Mouse (Mus musculus) testis, postnatal 14 days (tissue): Measurements from ENCODE around the gene Olfr603.
"Not testable (repeated sequence)": the region's sequence is repeated elsewhere in the genome, so short reads cannot be mapped to it uniquely, and the experiment has no call there.

Experiments used
- DNase-seq: peaks from one replicate; pipeline ENCODE4 v3.0.0; 2021; ENCODE audit warnings: low spot score

Olfr603 gene

DNA sequence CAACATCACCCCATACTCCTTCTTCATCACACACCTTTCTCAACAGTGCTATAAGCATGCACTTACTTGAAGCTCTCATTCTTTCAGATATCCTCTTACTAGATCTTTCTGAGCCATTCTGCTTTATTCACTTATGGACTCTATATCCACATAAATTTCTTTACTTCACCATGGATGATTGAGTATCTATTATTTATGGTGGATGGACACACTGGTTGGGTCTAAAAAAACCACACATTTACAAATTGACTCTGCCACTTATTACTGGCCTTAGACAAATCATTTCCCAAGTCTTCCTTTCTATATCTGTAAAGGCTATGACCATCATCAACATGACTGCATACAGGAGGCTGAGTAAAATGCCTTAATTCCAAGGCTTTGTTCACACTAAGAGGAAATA lies at the start of gene Olfr603:
TSS of gene Olfr603 (minus strand) at position 101 of the 400 bp plus-strand sequence.
- no peak for DNase-seq

DNA sequence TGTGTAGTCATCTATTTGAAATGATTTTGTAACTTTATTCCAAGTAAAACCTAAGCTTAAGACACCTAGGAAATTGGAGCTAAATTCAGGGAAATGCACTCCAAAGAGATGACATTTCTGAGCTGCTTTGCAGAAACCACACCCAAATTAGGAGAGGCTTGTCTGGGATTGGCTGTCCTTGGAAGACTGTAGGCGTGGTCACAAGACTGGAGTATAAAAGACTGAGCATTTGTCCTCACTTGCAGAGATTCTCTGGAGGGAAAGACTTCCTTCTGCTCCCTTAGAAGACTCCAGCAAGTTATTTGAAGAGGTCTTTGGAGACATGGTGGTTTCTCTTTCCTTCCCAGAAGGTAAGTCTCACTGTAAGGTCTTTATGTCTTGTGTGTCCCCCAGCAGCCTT lies 28.8 kb upstream of the Olfr603 start, which contains the start of gene Usp17lc:
TSS of gene Usp17lc (plus strand) at position 301 of the 400 bp plus-strand sequence.
- not testable (repeated sequence) for DNase-seq

DNA sequence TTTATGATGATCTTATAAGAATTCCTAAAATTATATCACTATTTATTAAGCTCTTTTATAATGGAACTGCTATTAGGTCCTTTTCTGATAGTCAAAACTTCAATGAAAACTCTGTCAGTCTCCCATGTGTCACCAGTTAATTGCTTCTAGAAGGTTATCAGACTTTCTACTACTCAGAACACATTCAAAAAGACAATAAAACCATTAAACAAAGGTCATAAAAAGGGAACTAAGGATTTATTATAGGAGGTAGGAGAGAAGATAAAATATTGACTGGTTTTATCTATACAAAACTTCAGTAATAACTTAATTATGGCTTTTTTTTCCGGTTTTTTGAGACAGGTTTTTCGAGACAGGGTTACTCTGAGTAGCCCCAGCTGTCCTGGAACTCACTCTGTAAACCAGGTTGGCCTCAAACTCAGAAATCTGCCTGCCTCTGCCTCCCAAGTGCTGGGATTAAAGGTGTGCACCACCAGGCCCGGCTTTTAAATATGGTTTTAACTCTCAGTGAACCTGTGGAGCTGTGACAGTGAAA lies 20.6 kb upstream of the Olfr603 start:
- not testable (repeated sequence) for DNase-seq

DNA sequence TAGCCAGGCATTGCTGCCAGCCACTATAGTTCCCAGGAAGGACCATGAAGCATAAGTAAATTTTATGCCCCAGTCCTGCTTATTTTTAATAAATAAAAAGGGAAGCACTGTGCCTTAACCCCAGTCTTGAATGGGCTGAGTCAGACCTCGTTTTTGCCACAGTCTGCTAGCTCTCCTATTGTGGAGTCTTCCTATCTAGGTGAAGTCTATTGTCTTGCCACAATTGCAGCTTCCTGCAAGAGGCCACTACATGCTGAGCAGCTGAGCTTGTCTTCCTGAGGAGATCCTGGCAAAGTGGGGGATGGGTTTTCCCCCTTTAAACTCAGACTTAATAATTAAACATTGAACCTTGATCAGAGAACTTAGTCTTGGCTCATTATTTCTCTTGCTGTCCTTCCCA lies 13.0 kb upstream of the Olfr603 start:
- no peak for DNase-seq

DNA sequence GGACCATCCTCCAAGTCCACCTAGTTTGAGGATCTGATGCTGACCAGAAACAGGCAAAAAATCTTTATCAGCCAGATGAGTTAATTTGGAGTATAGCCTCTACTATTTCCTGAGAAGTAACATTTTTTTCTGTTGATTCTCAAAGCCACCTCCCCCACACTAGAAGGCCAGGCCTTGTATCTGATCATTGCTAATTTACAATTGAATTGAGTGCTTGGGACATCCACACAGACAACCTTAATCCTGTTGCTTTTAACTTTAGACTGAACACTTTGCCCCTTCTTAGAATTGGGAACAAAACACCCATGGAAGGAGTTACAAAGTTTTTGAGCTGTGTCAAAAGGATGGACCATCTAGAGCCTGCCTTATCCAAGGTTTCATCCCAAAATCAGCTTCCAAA lies 11.8 kb upstream of the Olfr603 start:
- no peak for DNase-seq

DNA sequence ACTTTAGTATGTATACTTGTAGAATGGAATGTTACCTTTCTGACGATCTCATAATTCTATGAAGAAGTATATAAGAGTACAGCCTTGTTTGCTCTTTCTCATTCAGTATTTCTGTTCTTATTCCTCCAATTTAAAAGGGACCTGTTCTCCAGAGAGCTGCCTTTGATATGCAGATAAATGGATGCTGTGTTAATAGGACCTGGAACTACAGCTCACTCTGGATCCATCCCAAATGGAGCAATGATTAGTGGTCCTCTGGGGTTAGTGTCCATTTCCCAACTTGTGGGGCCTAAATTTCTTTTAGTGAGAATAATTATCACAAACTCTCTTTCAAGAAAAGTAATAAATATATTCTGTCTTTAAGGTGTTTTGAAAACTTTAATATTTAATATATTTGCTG lies 23.4 kb downstream of the Olfr603 start, which contains the start of gene Olfr601:
TSS of gene Olfr601 (minus strand) at position 101 of the 400 bp plus-strand sequence.
- no peak for DNase-seq

DNA sequence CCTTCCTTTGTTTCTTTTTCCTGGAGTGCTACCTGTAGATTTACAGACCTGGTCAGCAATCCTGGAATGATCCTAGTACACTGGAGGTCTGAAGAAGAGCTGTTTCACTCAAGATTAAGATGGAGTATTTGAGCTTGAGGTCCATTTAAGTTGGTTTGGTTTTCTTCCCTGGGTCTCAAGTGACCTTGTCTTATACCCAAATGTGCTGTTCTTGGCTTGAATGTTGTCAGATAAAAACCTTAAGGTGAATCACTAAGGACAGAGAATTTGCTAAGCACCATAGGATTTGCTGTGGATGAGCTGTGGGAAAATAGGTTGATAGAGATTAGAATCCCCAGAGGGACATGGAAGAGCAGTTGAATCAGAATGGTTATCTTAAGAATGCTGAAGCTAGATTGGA lies 36.4 kb downstream of the Olfr603 start, which contains the start of gene Olfr600:
TSS of gene Olfr600 (minus strand) at position 101 of the 400 bp plus-strand sequence.
- no peak for DNase-seq

DNA sequence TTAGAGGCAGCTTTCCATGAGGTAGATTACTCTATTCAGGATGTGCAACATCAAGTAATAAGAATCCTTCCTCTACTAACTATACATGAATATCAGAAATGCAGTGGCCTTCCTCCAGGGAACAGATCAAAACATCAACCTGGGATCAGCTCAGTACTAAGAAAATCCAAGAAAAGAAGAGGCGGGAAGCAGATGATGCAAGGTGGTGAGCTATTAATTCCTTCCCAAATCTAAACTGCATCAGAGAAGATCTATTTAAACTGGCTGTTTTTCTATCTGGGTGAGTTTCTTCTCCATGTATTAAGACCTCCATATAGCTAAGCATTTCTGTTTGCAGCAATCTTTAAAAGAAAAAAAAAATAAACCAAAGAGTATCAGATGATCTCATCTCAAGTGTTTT lies 50.4 kb downstream of the Olfr603 start, which contains the start of gene Olfr599:
TSS of gene Olfr599 (plus strand) at position 301 of the 400 bp plus-strand sequence.
- no peak for DNase-seq
